Comparison of ENCODE assay signal across 17 mouse cellular contexts in the genomic region with DNA sequence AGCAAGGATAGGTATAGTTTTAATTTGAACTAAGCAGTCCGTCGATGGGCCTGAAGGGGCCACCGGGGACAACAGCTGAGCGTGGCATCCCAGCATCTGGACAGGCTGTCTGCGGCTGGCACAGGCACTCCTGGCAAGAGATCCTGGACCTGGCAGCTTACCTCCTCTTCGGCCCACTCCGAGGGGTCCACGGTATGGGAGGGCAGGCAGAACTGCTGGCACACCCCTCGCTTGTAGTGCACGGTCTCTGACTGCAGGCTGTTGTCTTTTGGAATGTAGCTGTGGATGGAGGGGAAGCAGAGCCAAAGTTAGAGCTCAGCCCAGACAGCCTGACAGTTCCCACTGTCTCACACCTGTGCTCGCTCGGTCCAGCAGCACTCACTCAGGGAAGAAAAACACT. TPM values are rescaled to one million over a fixed set of nuclear protein-coding genes. Genes with fewer than 3 reads are reported as not detected.
DNase-seq lines count a peak whose midpoint lies in the region; ATAC-seq lines count a peak whose summit lies in the region.
"Had no signal": no experiment of that assay in that cellular context is flagged by ENCODE, and none has a peak within 500 bp of the region (broad histone marks: within the 10 kb centered on the region; RNA-seq: fewer than 3 reads in every experiment).

No protein-coding gene starts in this region.

- no peak overlapping the region; the same call in 1 of the 2 replicates for H3K4me3 ChIP-seq in heart, embryonic 16.5 days (ENCODE audit: low read length)
- H3K4me3 ChIP-seq: heart, embryonic 13.5 days had no signal

- H3K9me3 ChIP-seq in heart, embryonic 16.5 days (replicated peaks; ENCODE audit: control insufficient read depth, low read length): peaks cover 4% of the 10 kb centered on the region

- H3K36me3 ChIP-seq in heart, embryonic 16.5 days (ENCODE audit: control insufficient read depth, insufficient read depth): peaks cover 6% of the 10 kb centered on the region

- no peak for DNase-seq in heart, postnatal 14 days
- peak; percentile 65 for DNase-seq in left cerebral cortex, postnatal 4 days
- no peak for DNase-seq in left cerebral cortex, adult 9 months (ENCODE audit: low spot score in 2 of 2)
- peak; percentile 38 to 46 for DNase-seq in thymus, postnatal 10 days (ENCODE audit: low spot score in 2 of 2)
- DNase-seq in thymus, postnatal 25 days: no peak
- no peak for DNase-seq in layer of hippocampus, adult 9-11 months
- DNase-seq: cerebellum, adult 8-10 months; kidney, adult 11 months; layer of hippocampus, postnatal 36 days; lung, adult 2 months had no signal

- 76% methylated on average over 12 of the region's 12 CpGs for WGBS in heart, embryonic 16.5 days

- peak overlapping the region; percentile 79 for H3K27ac ChIP-seq in heart, embryonic 16.5 days (ENCODE audit: low read length)
- H3K27ac ChIP-seq: heart, embryonic 13.5 days; kidney, postnatal 0 days had no signal

- intact Hi-C loops in heart, postnatal 14 days (cut with DNase I): no loop called here
- intact Hi-C loops in left cerebral cortex, postnatal 4 days (cut with DNase I): no loop called here

- H3K9ac ChIP-seq in heart, embryonic 16.5 days (ENCODE audit: low read length): peak overlapping the region; percentile 40; the same call in 1 of the 2 replicates
- H3K9ac ChIP-seq: heart, embryonic 13.5 days had no signal

- H3K4me2 ChIP-seq in heart, embryonic 16.5 days (ENCODE audit: low read depth, low read length): peak overlapping the region; percentile 26
- H3K4me2 ChIP-seq: heart, embryonic 13.5 days; liver, embryonic 11.5 days had no signal

- H3K4me1 ChIP-seq in heart, embryonic 16.5 days (ENCODE audit: control insufficient read depth, insufficient read depth, low read length): no peaks in the 10 kb centered on the region
- H3K4me1 ChIP-seq: heart, embryonic 13.5 days; megakaryocyte, embryonic 14.5 days had no signal

- ATAC-seq in heart, embryonic 16.5 days (replicated peaks; ENCODE audit: extremely low read depth, insufficient read depth, low FRiP score): no peak

- no peaks in the 10 kb centered on the region for H3K27me3 ChIP-seq in heart, embryonic 16.5 days (ENCODE audit: control insufficient read depth, insufficient read depth, low read length)
- H3K27me3 ChIP-seq: heart, embryonic 13.5 days had no signal

RNA-seq across cellular contexts. Expression of a gene that starts 24.5 kb away (rescaled TPM):
- 2.0 and 4.3 TPM in 2 replicates for polyA plus RNA-seq in heart, embryonic 16.5 days (2015; fragmentation: Nextera tagmentation; extraction: Ambion mirVana)
- 1 to 10 TPM in 1 of 2 experiments, under 1 TPM in 1; 0.07 to 1.5 TPM for total RNA-seq in heart, postnatal 14 days (2021)
- total RNA-seq in left cerebral cortex, postnatal 4 days (2021): 1 to 10 TPM; 6.6 to 9.3 TPM
- total RNA-seq: gastrocnemius, adult 8-10 months; granulocyte monocyte progenitor cell, adult 5-6 weeks had no signal

RNA-seq across cellular contexts. Expression of a gene that starts 52.6 kb away (rescaled TPM):
- 50.2 and 54.6 TPM in 2 replicates for polyA plus RNA-seq in heart, embryonic 16.5 days (2015; fragmentation: Nextera tagmentation; extraction: Ambion mirVana)
- 10 to 100 TPM; 44.3 to 52.3 TPM for total RNA-seq in heart, postnatal 14 days (2021)
- 100 to 1,000 TPM; 112 to 117 TPM for total RNA-seq in left cerebral cortex, postnatal 4 days (2021)

RNA-seq across cellular contexts. Expression of a gene that starts 53.2 kb away (rescaled TPM):
- polyA plus RNA-seq in heart, embryonic 16.5 days (2015; fragmentation: Nextera tagmentation; extraction: Ambion mirVana): 7.8 and 11.6 TPM in 2 replicates
- total RNA-seq in heart, postnatal 14 days (2021): 1 to 10 TPM; 5.8 to 8.8 TPM
- 100 to 1,000 TPM; 187 to 192 TPM for total RNA-seq in left cerebral cortex, postnatal 4 days (2021)

Comparison
In these comparisons a context has a peak if more than half of its experiments do, and no peak if none do; other contexts are left out.
1. DNase-seq: peak in left cerebral cortex, postnatal 4 days (single experiment) and thymus, postnatal 10 days (2 of 2); none in heart, postnatal 14 days (0 of 2), left cerebral cortex, adult 9 months (0 of 2), thymus, postnatal 25 days (single experiment) and layer of hippocampus, adult 9-11 months (single experiment).
2. RNA of a gene that starts 53.2 kb away (total RNA-seq): 187 to 192 TPM in left cerebral cortex, postnatal 4 days; 5.8 to 8.8 TPM in heart, postnatal 14 days; every median in the first group is over 10 times any median in the second.